Mouse (Mus musculus) subcutaneous adipose tissue, adult 2 months (tissue): ENCODE data around the gene Btn2a2. TPM values are rescaled to one million over a fixed set of nuclear protein-coding genes. Genes with fewer than 3 reads are reported as not detected.

Experiments
- polyA plus RNA-seq: library from polyadenylated mRNA; depleted of rRNA; stranded (reverse); fragments of >200 nt; gene quantifications from 2 replicates; pipeline ENCODE4 v1.2.3, GENCODE M21; 2012; ENCODE audit warnings: low replicate concordance; rRNA removed

Btn2a2 gene
- polyA plus RNA-seq: not detected in 2 replicates

DNA sequence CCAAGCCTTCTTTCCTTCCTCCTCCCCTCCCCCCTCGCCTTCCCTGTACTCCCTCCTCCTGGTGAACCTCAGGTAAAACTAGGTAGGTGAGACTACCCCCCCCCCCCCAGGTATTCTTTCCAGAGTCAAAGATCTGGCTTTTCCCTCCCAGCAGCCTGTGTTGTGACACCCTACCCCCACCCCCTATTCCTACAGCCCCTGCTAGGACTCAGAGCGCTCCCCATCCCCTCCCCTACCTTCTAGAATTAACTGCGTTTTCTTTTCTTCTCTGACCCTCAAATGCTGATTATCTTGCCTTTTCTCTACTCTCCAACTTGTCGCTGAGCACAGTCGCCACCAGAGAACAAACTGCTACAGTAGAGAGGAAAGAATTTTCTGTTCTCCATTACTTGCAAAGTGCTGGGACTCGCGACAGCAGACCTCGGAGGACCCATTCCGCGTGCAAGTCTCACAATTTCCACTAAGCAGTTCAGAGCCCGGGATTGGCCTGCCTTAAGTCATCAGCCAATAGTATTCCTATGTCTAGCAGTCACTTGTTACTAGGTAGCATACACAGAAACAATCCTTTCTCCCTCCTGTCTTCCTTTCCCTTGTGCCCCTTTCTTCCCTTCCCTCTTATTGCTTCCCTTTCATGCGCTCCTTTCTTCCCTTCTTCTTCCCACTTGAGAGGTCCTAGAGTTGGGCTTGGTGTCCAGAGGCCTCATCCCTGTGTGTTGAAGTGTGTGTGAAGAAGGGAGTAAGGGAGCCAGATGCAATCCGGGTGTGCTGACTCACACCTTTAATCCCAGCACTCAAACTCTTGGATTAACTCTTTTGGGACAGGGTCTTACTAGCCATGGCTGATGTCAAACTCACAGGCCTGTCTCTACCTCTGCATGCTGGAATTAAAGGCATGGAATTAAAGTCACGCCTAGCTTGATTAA is at the start of gene Btn2a2:
Btn2a2 (minus strand) TSS at position 458 of the 923 bp plus-strand sequence.

DNA sequence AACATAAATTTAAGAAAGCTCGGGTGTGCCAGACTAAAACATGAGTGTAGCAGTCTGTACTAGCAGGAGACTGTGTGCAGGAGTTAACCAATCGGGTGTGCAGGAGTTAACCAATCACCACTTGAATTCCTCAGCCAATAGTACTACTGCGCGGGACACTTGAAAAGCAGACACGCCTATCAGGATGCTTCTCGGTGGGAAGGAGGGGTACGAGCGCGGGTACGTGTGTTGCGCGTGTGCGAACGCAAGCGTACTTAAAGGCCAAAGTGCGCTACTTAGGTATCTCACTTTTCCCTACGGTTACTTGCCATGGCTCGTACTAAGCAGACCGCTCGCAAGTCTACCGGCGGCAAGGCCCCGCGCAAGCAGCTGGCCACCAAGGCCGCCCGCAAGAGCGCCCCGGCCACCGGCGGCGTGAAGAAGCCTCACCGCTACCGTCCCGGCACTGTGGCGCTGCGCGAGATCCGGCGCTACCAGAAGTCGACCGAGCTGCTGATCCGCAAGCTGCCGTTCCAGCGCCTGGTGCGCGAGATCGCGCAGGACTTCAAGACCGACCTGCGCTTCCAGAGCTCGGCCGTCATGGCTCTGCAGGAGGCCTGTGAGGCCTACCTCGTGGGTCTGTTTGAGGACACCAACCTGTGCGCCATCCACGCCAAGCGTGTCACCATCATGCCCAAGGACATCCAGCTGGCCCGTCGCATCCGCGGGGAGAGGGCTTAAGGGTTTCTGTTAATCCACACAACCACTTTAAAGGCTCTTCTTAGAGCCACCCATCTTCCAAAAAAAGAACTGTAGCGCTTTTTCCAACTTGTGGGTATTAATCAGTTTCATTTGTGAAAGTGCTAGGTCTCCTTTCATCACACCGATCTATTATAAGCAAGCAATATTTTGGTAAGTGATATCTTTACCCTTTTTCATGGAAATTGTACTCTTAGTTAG is 46.7 kb upstream of the Btn2a2 start, which contains the start of gene Hist1h3g:
Hist1h3g (plus strand) TSS at position 286 of the 939 bp plus-strand sequence.

DNA sequence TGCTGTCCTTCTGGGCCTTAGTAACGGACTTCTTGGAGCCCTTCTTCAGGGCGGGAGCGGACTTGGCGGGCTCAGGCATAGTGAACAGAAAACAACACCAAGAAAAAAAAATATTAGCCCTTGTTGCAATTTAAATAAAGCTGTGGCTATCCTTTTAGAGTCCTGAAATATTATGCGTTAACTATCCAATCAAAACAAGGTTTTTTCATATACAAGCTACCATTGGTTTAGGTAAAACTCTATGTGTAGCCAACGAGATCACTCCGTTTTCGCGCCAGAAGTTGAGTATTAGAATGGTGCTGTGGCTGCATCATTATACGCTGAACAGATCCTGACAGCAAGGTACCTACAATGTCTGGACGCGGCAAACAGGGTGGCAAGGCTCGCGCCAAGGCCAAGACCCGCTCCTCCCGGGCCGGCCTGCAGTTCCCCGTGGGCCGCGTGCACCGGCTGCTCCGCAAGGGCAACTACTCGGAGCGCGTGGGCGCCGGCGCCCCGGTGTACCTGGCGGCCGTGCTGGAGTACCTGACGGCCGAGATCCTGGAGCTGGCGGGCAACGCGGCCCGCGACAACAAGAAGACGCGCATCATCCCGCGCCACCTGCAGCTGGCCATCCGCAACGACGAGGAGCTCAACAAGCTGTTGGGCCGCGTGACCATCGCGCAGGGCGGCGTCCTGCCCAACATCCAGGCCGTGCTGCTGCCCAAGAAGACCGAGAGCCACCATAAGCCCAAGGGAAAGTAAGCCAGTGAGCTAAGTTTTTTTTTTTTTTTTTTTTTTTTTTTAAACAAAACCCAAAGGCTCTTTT is 45.1 kb upstream of the Btn2a2 start, which contains the start of gene Hist1h2af:
Hist1h2af (plus strand) TSS at position 347 of the 808 bp plus-strand sequence.

DNA sequence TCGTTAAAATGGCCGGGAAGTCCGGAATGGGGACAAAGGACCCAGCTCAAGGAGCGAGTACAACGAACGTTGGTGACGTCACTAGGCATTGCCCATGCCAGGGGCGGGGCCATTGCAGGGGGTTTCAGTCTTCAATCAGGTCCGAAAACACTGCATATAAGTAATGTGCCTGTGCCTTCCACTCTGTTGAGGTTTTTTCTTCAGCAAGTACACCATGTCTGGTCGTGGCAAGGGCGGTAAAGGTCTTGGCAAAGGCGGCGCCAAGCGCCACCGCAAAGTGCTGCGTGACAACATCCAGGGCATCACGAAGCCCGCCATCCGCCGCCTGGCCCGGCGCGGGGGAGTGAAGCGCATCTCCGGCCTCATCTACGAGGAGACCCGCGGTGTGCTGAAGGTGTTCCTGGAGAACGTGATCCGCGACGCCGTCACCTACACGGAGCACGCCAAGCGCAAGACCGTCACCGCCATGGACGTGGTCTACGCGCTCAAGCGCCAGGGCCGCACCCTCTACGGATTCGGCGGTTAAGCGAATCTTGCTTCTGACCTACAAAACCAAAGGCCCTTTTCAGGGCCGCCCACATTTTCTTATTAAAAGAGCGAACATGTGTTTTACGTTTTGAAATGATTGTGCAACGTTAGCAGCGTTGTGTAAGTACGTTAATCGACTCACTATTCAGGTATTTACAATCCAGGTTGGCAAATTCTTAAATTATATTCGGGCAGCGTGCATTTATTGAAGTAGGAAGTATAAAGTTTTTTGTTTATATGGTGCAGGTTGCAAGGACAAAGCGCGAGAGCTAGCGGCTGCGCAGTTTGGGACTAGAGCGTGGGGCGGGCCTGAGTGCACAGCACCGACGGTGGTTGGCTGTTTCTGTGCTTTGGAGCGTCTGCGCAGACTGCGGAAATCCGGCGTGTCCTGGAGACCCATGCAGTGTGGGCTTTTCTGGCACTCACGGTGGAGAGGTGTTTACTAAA is 42.5 kb upstream of the Btn2a2 start, which contains the start of gene Hist1h4h:
Hist1h4h (plus strand) TSS at position 150 of the 975 bp plus-strand sequence.

DNA sequence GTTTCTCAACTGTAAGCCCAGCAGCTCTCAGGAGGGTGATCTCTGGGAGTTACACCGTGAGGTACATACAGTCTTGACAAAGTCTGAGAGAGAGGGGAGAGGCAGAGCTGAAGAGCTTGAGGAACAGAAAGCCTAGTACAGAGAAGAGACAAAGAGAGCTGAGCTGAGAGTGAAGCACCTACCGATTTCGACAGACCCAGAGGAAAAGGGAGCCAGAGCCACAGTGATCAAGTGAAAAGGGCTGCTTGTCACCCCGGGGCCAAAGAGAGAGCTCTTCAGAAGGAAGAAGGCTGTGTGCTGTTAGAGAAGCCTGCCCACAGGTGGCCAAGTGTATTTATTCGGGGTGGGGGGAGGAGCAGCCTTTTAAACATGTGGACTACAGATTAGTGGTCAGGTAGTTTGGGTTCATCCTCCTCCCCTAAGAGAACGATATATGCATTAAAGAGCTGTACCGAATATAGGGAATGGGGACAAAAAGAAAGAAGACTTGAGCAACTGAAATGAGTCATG is 23.0 kb downstream of the Btn2a2 start, which contains the start of gene Btn1a1:
Btn1a1 (minus strand) TSS at position 302 of the 510 bp plus-strand sequence.

Other genes starting within 250 kb of the Btn2a2 start
- not detected in 2 replicates for gene Vmn1r223, start 241.7 kb downstream of the Btn2a2 start, polyA plus RNA-seq
- gene Zfp322a, start 119.6 kb downstream of the Btn2a2 start, polyA plus RNA-seq: 1.7 and 3.0 TPM in 2 replicates
- 3.0 and 4.4 TPM in 2 replicates for gene Abt1, start 65.0 kb downstream of the Btn2a2 start, polyA plus RNA-seq
- not detected in 2 replicates for gene Btn1a1, start 23.0 kb downstream of the Btn2a2 start, polyA plus RNA-seq
- gene Hist1h4h, start 42.2 kb upstream of the Btn2a2 start, polyA plus RNA-seq: 57.5 and 141 TPM in 2 replicates
- gene Hist1h2af, start 45.0 kb upstream of the Btn2a2 start, polyA plus RNA-seq: 3.5 and 114 TPM in 2 replicates
- 1.4 and 14.2 TPM in 2 replicates for gene Hist1h3g, start 46.6 kb upstream of the Btn2a2 start, polyA plus RNA-seq
- gene Hist1h2bh, start 54.5 kb upstream of the Btn2a2 start, polyA plus RNA-seq: 0.62 and 1.6 TPM in 2 replicates
- gene Hist1h3f, start 55.2 kb upstream of the Btn2a2 start, polyA plus RNA-seq: 2.2 and 3.5 TPM in 2 replicates
- gene Hist1h4f, start 62.8 kb upstream of the Btn2a2 start, polyA plus RNA-seq: 1.6 and 10.0 TPM in 2 replicates
- gene Hist1h1d, start 64.4 kb upstream of the Btn2a2 start, polyA plus RNA-seq: 0.19 and 0.29 TPM in 2 replicates
- 4.3 and 14.6 TPM in 2 replicates for gene Hist1h3e, start 73.5 kb upstream of the Btn2a2 start, polyA plus RNA-seq
- 0.97 and 6.5 TPM in 2 replicates for gene Hist1h2ae, start 82.4 kb upstream of the Btn2a2 start, polyA plus RNA-seq
- gene Hist1h2bg, start 82.5 kb upstream of the Btn2a2 start, polyA plus RNA-seq: 13.0 and 39.0 TPM in 2 replicates
- gene Hist1h2bf, start 85.3 kb upstream of the Btn2a2 start, polyA plus RNA-seq: 7.1 TPM in 1 of 2 replicates, not detected in the other
- gene Hist1h2ad, start 85.5 kb upstream of the Btn2a2 start, polyA plus RNA-seq: 1.2 and 2.4 TPM in 2 replicates
- 3.8 and 10.6 TPM in 2 replicates for gene Hist1h3d, start 86.9 kb upstream of the Btn2a2 start, polyA plus RNA-seq
- gene Hist1h4d, start 92.7 kb upstream of the Btn2a2 start, polyA plus RNA-seq: 3.8 and 10.8 TPM in 2 replicates
- gene Hist1h2be, start 132.3 kb upstream of the Btn2a2 start, polyA plus RNA-seq: 3.5 and 10.2 TPM in 2 replicates
- 2.3 and 5.0 TPM in 2 replicates for gene Hist1h1e, start 133.7 kb upstream of the Btn2a2 start, polyA plus RNA-seq
- gene Hist1h2ac, start 195.1 kb upstream of the Btn2a2 start, polyA plus RNA-seq: 0.29 and 0.85 TPM in 2 replicates
- gene Hist1h2bc, start 195.3 kb upstream of the Btn2a2 start, polyA plus RNA-seq: 245 and 394 TPM in 2 replicates
- not detected in 2 replicates for gene Hist1h1t, start 207.0 kb upstream of the Btn2a2 start, polyA plus RNA-seq
- gene Hist1h4c, start 209.6 kb upstream of the Btn2a2 start, polyA plus RNA-seq: 5.8 TPM in 2 replicates
- gene Hfe, start 222.0 kb upstream of the Btn2a2 start, polyA plus RNA-seq: 45.6 and 144 TPM in 2 replicates
- 73.0 and 92.8 TPM in 2 replicates for gene Hist1h1c, start 250.0 kb upstream of the Btn2a2 start, polyA plus RNA-seq